Mouse (Mus musculus) liver, embryonic 13.5 days (tissue): ENCODE results near the gene Tiam1. TPM values are rescaled to one million over a fixed set of nuclear protein-coding genes. Genes with fewer than 3 reads are reported as not detected.

Experiments used
- ATAC-seq: fragments of 200-750 bp; cut with Nextera tagmentation; 2 replicates; pipeline ENCODE4 v1.8.0; 2017; ENCODE audit warnings: low read depth, mild to moderate bottlenecking, moderate number of reproducible peaks, moderate library complexity
- DNase-seq: peaks from one replicate; pipeline ENCODE4 v3.0.0; 2022
- H3K27ac ChIP-seq: fragments of 300-500 bp; sonication (generic); 2 replicates; pipeline ENCODE4 v1.5.1; 2015; ENCODE audit warnings: moderate library complexity, mild to moderate bottlenecking, inconsistent platforms
- H3K27me3 ChIP-seq: fragments of 300-500 bp; sonication (generic); 2 replicates; pipeline ENCODE4 v1.6.1; 2015; ENCODE audit warnings: mild to moderate bottlenecking, inconsistent platforms
- H3K36me3 ChIP-seq: fragments of 300-500 bp; sonication (generic); 2 replicates; pipeline ENCODE4 v1.6.1; 2015; ENCODE audit warnings: mild to moderate bottlenecking, inconsistent platforms
- H3K4me1 ChIP-seq: fragments of 300-500 bp; sonication (generic); replicated peaks from 2 replicates; pipeline ENCODE4 v1.6.1; 2015; ENCODE audit warnings: inconsistent platforms
- H3K4me2 ChIP-seq: fragments of 300-500 bp; sonication (generic); 2 replicates; pipeline ENCODE4 v1.6.1; 2015; ENCODE audit warnings: inconsistent platforms, mild to moderate bottlenecking, moderate library complexity
- H3K4me3 ChIP-seq: fragments of 300-500 bp; sonication (generic); replicated peaks from 2 replicates; pipeline ENCODE4 v1.5.1; 2015; ENCODE audit warnings: mild to moderate bottlenecking, inconsistent platforms
- H3K9ac ChIP-seq: fragments of 300-500 bp; sonication (generic); 2 replicates; pipeline ENCODE4 v1.6.1; 2015; ENCODE audit warnings: mild to moderate bottlenecking, inconsistent platforms
- H3K9me3 ChIP-seq: fragments of 300-500 bp; sonication (generic); replicated peaks from 2 replicates; pipeline ENCODE4 v1.6.1; 2016; ENCODE audit warnings: inconsistent platforms
- WGBS: fragments of 180-500 bp; shearing (Covaris S2); methylation state at CpG from one replicate; pipeline ENCODE4 v1.1.7; 2015; ENCODE audit not compliant: insufficient replicate concordance; 5-methylcytosine and 5-hydroxymethylcytosine counted together
- polyA plus RNA-seq: library from polyadenylated mRNA; unstranded; fragments of >200 nt; fragmentation: Nextera tagmentation; extraction: Ambion mirVana; gene quantifications from 2 replicates; pipeline ENCODE4 v1.2.1, GENCODE M21; 2015

Gene Tiam1
- polyA plus RNA-seq, 1 experiment from 2014 or later, result 4.8 TPM

- Histone ChIP-seq H3K27ac (peak overlapping the region; percentile 41), H3K4me2 (peak overlapping the region; percentile 48), H3K4me1 (peaks cover 39% of the 10 kb centered on the region), H3K27me3 (no peaks in the 10 kb centered on the region), H3K4me3 (peak overlapping the region; percentile 25; the same call in 1 of the 2 replicates), H3K36me3 (no peaks in the 10 kb centered on the region), H3K9ac (no peak overlapping the region), H3K9me3 (no peaks in the 10 kb centered on the region)
- ATAC-seq (peak; percentile 62), DNase-seq (no peak)
- WGBS, result 19% methylated on average over 15 of the region's 15 CpGs
These were observed 313.3 kb downstream of the Tiam1 start for GRCm38 (mm10) chr16:89830221-89830648.

DNA sequence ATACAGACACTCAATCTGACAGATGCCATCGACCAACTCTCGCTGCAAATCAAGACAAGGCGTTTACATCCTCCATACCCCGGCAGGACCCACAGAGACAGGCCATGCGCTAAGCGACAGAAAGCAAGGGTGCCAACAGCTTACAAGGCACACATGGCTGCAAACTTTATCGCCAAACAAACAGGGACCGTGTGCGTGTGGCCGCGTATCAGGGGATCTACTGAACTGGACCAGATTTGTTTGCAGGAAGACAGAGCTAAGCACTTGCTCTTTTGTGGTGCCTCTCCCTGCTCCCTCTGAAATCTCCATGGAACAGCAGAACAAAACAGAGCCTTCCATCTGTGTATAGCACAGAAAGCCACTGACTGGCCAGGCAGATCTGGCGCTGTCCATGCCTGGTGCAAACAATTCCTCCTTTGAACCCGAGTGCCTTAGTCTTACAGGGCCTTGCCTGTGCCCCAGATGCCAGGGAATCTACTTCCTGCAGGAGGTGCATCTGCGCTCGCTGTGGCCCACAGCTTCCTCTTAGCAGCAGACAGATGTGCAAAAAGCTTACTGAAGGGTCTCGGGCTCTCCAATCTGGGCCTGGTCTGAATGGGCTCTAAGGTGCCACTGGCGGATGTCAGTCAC, 316.0 kb downstream of the Tiam1 start:
- H3K9ac ChIP-seq, result no peak overlapping the region
- no peak overlapping the region for H3K27ac ChIP-seq
- H3K36me3 ChIP-seq, result no peaks in the 10 kb centered on the region
- ATAC-seq (no peak; the same call in 1 of the 2 replicates), DNase-seq (no peak)
- H3K27me3 ChIP-seq, result no peaks in the 10 kb centered on the region
- peaks cover 39% of the 10 kb centered on the region for H3K4me1 ChIP-seq
- no peak overlapping the region for H3K4me2 ChIP-seq
- no peak overlapping the region for H3K4me3 ChIP-seq
- H3K9me3 ChIP-seq, result no peaks in the 10 kb centered on the region
- 40% methylated on average over 17 of the region's 17 CpGs for whole genome bisulfite sequencing

DNA sequence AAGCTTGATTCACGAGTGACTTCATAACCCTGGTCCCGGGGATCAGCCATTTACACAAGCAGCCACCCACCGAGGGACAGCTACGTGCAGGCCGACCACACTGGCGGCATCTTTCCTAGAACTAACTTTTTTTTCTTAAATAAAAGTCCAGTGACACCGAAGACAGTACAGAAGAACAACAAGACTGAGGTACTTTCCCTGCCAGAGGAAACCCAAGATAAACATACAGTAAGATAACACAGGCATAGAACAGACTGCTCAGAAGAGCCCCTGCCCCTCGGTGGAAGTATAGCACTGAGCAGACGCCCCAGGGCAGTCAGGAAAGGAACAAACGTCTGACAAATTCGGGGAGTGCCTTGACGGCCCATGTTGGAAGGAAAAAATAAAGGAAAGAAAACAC, 317.7 kb downstream of the Tiam1 start:
- Histone ChIP-seq H3K36me3 (no peaks in the 10 kb centered on the region), H3K27me3 (no peaks in the 10 kb centered on the region), H3K9me3 (no peaks in the 10 kb centered on the region), H3K9ac (no peak overlapping the region), H3K4me3 (no peak overlapping the region), H3K4me1 (peaks cover 36% of the 10 kb centered on the region), H3K4me2 (no peak overlapping the region), H3K27ac (no peak overlapping the region)
- WGBS, result 15% methylated on average over 12 of the region's 12 CpGs
- DNase-seq (no peak), ATAC-seq (peak; percentile 37; the same call in 1 of the 2 replicates)

DNA sequence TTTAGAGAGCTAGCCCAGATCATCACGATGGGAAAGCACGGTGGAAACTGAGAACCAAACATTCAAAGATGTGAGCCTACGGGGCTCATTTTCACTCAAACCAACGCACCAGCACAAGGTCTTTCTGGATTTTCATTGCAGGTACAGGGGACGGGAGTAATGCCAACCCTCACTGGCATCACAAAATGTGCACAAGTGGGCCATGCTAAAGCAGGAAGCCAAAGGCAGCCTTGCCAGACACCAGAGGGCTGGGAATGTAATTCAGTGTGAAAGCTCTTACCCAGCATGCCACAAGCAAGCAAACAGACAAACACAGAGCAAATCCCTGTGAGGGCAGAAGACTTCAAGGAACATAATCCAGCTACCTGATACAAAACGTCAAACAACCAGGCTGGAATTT, 320.7 kb downstream of the Tiam1 start:
- Histone ChIP-seq H3K27me3 (peaks cover 18% of the 10 kb centered on the region), H3K4me2 (no peak overlapping the region), H3K9ac (no peak overlapping the region), H3K4me1 (peaks cover 18% of the 10 kb centered on the region), H3K36me3 (no peaks in the 10 kb centered on the region), H3K4me3 (no peak overlapping the region), H3K9me3 (no peaks in the 10 kb centered on the region), H3K27ac (no peak overlapping the region)
- DNase-seq, result no peak
- whole genome bisulfite sequencing, result 76% methylated on average over 6 of the region's 6 CpGs
- no peak for ATAC-seq

DNA sequence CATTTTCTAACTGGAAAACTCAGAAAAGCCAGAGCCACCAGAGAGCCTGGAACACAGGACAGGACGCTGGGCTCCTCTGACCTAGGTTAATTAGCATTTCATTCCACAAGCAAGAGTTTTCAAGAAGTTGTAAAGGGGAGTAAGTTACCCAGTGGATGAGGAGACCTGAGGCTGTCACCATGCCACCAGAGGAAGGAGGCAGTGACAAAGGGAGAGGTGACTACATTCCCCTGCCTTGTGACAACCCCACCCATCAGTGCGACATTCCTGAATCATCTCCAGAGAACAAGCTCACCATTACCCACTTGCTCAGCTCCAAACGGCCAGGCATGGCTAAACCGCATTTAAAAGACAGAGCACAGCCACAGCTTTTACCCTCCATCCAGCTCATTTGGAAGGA, 324.9 kb downstream of the Tiam1 start:
- Histone ChIP-seq H3K9ac (no peak overlapping the region), H3K4me3 (no peak overlapping the region), H3K9me3 (no peaks in the 10 kb centered on the region), H3K36me3 (no peaks in the 10 kb centered on the region), H3K27ac (no peak overlapping the region), H3K4me2 (0 out of 2 replicates have a peak overlapping the region, but pooled peaks have one; percentile 50), H3K27me3 (peaks cover 24% of the 10 kb centered on the region), H3K4me1 (peaks cover 35% of the 10 kb centered on the region)
- WGBS, result 45% methylated on average over 4 of the region's 4 CpGs
- no peak for ATAC-seq
- no peak for DNase-seq

- H3K9ac ChIP-seq, result no peak overlapping the region
- ATAC-seq, result no peak
- WGBS, result 6% methylated on average over 38 of the region's 38 CpGs
These were observed 325.5 kb downstream of the Tiam1 start for GRCm38 (mm10) chr16:89817861-89818630.

GRCm38 (mm10) chr16:89817301-89817700, 326.3 kb downstream of the Tiam1 start:
- H3K4me3 ChIP-seq, result no peak overlapping the region
- peak overlapping the region; percentile 50 for H3K4me2 ChIP-seq
- peaks cover 24% of the 10 kb centered on the region for H3K27me3 ChIP-seq
- H3K4me1 ChIP-seq, result peaks cover 35% of the 10 kb centered on the region
- ATAC-seq, result no peak
- DNase-seq, result no peak
- H3K36me3 ChIP-seq, result no peaks in the 10 kb centered on the region
- H3K27ac ChIP-seq, result no peak overlapping the region
- H3K9me3 ChIP-seq, result no peaks in the 10 kb centered on the region
- 13% methylated on average over 9 of the region's 9 CpGs for WGBS
- no peak overlapping the region for H3K9ac ChIP-seq

More at GRCm38 (mm10) chr16:89817861-89818630, 325.5 kb downstream of the Tiam1 start:
- Histone ChIP-seq H3K4me3 (peak overlapping the region; percentile 35), H3K4me1 (peaks cover 35% of the 10 kb centered on the region), H3K27me3 (peaks cover 24% of the 10 kb centered on the region), H3K4me2 (peak overlapping the region; percentile 50), H3K36me3 (no peaks in the 10 kb centered on the region), H3K27ac (no peak overlapping the region), H3K9me3 (no peaks in the 10 kb centered on the region)
- no peak for DNase-seq

- WGBS, result 27% methylated on average over 13 of the region's 13 CpGs
- H3K4me2 ChIP-seq, result peak overlapping the region; percentile 50
- H3K27me3 ChIP-seq, result peaks cover 24% of the 10 kb centered on the region
- no peak overlapping the region for H3K9ac ChIP-seq
- ATAC-seq, result 0 out of 2 replicates have a peak, but pooled peaks have one; percentile 36
- H3K4me1 ChIP-seq, result peaks cover 35% of the 10 kb centered on the region
- no peak overlapping the region for H3K27ac ChIP-seq
- 0 out of 2 replicates have a peak, but pooled peaks cover 2% of the 10 kb centered on the region for H3K36me3 ChIP-seq
- DNase-seq, result no peak
- no peaks in the 10 kb centered on the region for H3K9me3 ChIP-seq
- no peak overlapping the region for H3K4me3 ChIP-seq
These were observed 326.9 kb downstream of the Tiam1 start for GRCm38 (mm10) chr16:89816506-89817172.

- DNase-seq (no peak), ATAC-seq (no peak)
- H3K4me3 ChIP-seq, result no peak overlapping the region
- H3K27me3 ChIP-seq, result peaks cover 13% of the 10 kb centered on the region
- H3K4me2 ChIP-seq, result no peak overlapping the region
- no peak overlapping the region for H3K27ac ChIP-seq
- no peak overlapping the region for H3K9ac ChIP-seq
- no peaks in the 10 kb centered on the region for H3K9me3 ChIP-seq
- H3K4me1 ChIP-seq, result peaks cover 37% of the 10 kb centered on the region
- 76% methylated on average over 9 of the region's 9 CpGs for WGBS
- H3K36me3 ChIP-seq, result peaks cover 8% of the 10 kb centered on the region; the same call in 1 of the 2 replicates
These were observed 330.0 kb downstream of the Tiam1 start for GRCm38 (mm10) chr16:89813536-89813935.

DNA sequence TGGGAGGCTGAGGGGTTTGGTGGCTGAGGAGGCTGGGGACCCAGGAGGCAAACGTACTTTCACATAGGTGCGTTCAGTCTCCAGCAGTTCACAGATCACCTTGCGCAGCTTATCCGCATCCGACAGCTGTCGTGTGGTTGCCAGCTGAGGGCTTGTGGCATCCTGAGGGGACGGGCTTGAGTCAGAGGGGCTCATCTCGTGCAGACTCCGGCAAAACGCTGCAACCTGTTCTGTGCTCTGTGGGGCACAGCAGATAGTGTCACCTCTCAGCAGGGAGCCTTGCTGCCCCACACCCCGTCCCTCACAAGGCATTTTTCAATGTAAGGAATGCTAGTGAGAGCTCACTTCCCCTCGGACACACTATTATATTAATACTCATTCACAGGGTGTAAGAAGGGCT, 330.7 kb downstream of the Tiam1 start:
- Histone ChIP-seq H3K9ac (no peak overlapping the region), H3K27ac (no peak overlapping the region), H3K27me3 (peaks cover 6% of the 10 kb centered on the region), H3K4me3 (no peak overlapping the region), H3K9me3 (no peaks in the 10 kb centered on the region), H3K36me3 (peaks cover 8% of the 10 kb centered on the region; the same call in 1 of the 2 replicates), H3K4me2 (no peak overlapping the region), H3K4me1 (peaks cover 39% of the 10 kb centered on the region)
- ATAC-seq (no peak), DNase-seq (no peak)
- WGBS, result 46% methylated on average over 12 of the region's 12 CpGs

DNA sequence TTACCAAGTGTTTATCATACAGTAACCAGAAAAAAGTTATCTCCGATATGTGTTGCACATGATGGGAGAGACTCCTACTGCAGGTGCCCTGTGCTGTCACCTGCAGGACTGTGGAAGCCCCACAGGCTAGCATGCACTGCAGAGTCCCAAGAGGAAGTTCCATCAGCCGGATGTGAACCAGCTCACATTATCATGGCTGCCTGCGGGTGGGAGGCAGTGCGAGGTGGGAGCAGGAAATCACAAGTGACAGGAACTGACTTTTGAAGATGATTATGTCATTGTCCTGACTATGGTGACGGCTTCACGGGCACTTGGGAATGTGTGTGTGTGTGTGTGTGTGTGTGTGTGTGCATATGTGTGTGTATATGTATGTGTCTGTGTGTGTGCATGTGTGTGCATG, 333.2 kb downstream of the Tiam1 start:
- no peak for ATAC-seq
- 43% methylated on average over 6 of the region's 6 CpGs for WGBS

More for the DNA sequence above, 333.2 kb downstream of the Tiam1 start:
- Histone ChIP-seq H3K4me1 (peaks cover 18% of the 10 kb centered on the region), H3K27ac (no peak overlapping the region), H3K9ac (no peak overlapping the region), H3K4me3 (no peak overlapping the region), H3K4me2 (no peak overlapping the region), H3K9me3 (no peaks in the 10 kb centered on the region), H3K36me3 (peaks cover 8% of the 10 kb centered on the region; the same call in 1 of the 2 replicates), H3K27me3 (no peaks in the 10 kb centered on the region)
- DNase-seq, result no peak
